Mouse (Mus musculus) cerebellum, adult 11 months (tissue): Measurements from ENCODE around the gene Wnt1.

Experiments
- DNase-seq: peaks from one replicate; pipeline ENCODE4 v3.0.0; 2022

The Wnt1 gene

DNA sequence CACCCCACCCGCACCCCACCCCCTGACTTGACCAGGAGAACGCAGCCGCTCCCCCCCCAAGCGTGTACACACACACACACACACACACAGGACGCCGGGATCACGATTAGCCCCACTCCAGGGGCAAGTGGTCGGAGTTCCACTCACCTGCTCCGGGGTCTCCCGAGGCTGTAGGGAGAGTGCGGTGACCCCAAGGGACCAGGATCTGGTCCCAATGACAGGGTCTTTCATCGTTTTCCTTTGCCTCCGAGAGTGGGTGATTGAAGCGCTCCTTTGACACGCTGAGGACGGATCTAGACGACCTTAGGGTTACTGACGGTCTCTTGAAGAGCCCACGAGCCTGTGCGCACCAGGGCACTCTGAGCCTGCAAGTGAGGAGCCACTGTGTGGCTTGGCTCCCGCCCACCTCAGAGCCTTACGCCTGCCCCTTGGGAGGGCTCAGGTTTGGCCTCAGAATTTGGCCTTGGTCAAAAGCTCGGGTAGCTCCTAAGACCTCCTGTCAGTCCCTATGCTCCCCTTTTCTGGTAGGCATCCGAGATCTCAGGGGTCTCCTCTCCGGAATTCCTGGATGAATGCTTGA lies 11.4 kb upstream of the Wnt1 start:
- DNase-seq: no peak

DNA sequence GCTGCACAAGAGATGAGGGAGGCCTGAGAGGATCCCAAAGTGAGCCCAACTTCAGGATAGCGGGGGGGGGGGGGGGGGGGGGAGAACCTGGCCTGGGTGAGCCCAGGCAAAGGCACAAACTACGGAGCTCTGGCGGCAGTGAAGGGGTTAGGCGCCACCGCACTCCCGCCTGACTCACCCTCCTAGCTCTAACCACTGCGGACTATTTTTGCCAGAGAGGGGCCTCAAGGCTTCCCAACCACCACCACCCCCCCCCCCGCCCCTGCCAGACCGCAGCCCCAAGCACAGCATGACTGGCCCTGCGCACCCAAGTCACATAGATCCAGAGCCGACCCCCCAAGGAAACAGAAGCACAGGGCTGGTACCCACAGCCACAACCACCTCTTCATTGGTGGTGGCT lies 10.9 kb upstream of the Wnt1 start:
- no peak for DNase-seq

DNA sequence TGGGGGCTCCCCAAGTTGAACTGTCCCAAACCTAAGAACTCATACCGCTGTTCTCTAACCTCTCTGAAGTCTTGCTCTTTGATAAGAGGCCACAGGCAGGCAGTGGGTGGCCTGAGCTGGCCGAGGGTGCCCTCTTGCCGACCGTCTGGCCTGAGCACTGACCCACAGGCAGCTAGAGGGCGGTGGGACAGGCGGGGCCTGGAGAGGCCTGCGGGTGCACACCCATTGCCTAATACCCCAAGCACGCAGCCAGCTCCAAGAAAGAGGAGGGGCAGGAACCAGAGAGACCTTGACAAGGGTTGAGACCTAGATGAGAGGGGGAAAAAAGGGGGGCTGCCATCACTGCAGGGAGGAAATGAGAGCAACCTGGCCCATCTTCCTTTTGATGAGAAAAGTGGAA lies 9.6 kb upstream of the Wnt1 start:
- DNase-seq: no peak

DNA sequence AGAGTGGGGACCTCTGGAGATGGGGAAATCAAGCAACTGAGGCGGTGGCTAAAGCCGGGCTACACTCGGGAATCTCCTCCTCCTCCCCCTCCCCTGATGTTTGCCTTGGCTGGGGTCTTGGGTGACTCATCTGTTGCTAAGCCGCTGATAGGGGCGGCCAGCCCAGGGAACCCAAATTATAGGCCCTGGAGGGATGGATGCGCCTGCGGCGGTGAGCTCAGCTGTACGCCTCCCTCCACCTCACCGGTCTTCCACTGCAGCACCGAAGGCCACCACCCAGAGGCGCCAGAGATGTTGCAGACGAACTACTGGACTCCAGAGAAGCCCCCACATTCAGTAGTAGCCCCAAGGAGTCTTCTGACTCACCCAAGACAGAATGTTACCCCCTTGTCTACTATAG lies 9.1 kb upstream of the Wnt1 start:
- no peak for DNase-seq

DNA sequence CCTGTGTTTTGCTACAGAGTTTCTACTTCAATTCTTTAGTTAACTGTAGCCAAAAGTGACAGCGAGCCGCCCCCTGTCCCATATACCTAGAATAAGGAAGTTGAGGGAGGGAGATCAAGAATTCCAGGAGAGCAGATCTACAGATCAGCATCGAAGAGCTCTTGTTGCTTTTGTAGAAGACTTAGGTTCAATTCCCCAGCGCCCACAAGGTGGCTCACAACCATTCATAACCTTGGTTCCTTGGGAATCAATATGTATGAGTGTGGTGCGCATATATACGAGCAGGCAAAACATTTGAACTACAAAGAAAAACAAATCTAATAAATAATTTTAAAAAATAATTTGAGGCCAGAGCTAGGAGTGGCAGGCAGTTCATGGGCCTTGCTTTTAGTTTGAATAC lies 8.5 kb upstream of the Wnt1 start:
- no peak for DNase-seq

DNA sequence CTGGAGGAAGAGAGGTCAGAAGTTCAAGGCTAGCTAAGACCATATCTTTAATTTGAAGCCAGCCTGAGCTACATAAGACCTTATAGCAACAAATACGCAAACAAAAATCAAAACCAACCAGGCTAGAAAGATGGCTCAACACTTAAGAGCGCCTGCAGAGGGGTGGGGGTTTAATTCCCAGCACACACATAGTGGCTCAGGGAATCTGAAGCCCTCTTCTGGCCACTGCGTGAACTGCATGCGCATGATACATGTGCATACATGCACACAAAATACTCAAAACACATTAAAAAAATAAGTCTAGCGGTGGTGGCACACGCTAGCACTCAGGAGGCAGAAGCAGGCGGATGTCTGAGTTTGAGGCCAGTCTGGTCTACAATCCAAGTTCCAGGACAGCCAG lies 3.9 kb upstream of the Wnt1 start:
- DNase-seq: no peak

DNA sequence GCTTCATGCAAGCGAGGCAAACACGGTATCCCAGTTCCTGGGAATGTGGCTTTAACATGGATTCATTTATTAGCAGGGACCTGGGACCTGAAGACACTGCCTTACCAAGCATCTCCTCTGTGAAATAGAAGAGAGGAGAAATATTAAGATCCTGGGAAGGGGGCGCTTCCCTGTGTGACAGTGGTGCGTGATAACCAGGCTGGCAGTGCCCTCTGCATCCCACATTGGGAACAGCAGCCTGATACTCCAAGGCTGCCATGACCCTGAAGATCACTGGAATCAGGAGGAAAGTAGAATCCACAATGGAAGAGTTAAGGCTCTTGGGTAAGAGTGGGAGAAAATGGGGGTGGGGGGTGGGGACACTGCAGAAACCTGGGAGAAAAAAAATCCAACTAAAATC lies 1.7 kb upstream of the Wnt1 start:
- no peak for DNase-seq

DNA sequence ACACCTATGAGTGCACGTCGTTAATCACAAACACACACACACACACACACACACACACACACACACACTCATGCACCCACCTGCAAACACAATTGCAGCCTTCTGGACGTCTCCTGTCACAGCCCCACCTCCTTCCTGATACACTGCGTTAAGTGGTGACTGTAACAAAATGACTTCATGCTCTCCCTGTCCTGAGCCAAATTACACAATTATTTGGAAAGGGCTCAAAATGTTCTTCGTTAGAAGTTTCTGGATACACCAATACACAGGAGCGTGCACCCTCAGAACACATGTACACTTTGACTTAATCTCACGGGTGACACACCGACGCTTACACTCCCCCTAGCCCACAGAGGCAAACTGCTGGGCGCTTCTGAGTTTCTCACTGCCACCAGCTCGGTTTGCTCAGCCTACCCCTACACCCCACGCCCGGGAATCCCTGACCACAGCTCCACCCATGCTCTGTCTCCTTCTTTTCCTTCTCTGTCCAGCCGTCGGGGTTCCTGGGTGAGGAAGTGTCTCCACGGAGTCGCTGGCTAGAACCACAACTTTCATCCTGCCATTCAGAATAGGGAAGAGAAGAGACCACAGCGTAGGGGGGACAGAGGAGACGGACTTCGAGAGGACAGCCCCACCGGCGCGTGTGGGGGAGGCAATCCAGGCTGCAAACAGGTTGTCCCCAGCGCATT lies 541 bp upstream of the Wnt1 start:
- DNase-seq: no peak

DNA sequence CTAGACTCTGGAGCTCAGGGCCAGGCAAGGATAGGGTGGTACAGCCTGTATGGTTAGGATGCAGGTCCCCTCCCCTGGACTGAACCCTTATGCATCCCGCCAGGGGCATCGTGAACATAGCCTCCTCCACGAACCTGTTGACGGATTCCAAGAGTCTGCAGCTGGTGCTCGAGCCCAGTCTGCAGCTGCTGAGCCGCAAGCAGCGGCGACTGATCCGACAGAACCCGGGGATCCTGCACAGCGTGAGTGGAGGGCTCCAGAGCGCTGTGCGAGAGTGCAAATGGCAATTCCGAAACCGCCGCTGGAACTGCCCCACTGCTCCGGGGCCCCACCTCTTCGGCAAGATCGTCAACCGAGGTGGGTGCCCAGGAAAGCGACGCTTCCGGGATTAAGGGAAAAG lies 1.1 kb downstream of the Wnt1 start:
- DNase-seq: no peak

DNA sequence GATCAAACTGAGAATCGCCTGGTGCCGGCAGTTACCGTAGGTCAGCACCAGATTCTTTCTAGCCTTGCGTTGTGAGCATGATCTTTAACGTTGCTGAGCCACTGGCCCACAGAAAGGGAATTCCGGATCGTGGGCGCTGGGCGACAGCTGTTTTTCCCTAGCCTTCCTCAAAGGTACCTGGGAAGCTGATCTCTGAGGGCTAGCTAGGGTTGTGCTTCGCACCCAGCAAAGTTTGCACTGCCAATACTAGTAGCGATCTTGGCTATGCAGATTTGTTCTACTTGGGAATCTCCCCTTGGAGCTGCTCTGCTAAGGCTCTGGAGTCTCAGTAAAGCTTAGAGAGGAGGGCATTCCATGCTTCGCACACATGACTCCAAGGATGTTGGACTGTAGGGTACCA lies 1.6 kb downstream of the Wnt1 start:
- no peak for DNase-seq

DNA sequence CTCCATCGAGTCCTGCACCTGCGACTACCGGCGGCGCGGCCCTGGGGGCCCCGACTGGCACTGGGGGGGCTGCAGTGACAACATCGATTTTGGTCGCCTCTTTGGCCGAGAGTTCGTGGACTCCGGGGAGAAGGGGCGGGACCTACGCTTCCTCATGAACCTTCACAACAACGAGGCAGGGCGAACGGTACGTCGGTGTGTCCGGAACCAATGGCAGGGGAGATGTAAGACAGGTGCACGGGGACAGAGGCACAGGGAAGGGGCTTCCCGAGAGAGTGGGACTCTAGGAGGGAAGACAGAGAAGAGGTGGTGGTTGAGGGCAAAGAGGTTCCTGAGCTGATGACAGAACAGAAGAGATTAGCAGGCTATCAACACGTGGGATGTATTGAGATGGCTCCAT lies 2.1 kb downstream of the Wnt1 start:
- no peak for DNase-seq

DNA sequence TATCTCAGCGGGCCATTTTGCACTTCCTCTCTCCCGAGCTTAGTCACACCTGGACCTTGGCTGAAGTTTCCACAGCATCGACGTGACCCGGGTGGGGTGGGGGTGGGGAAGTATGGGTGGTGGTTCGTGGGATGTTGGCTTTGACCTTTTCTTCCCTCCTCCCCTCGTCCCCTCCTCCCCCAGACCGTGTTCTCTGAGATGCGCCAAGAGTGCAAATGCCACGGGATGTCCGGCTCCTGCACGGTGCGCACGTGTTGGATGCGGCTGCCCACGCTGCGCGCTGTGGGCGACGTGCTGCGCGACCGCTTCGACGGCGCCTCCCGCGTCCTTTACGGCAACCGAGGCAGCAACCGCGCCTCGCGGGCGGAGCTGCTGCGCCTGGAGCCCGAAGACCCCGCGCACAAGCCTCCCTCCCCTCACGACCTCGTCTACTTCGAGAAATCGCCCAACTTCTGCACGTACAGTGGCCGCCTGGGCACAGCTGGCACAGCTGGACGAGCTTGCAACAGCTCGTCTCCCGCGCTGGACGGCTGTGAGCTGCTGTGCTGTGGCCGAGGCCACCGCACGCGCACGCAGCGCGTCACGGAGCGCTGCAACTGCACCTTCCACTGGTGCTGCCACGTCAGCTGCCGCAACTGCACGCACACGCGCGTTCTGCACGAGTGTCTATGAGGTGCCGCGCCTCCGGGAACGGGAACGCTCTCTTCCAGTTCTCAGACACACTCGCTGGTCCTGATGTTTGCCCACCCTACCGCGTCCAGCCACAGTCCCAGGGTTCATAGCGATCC lies 2.8 kb downstream of the Wnt1 start:
- DNase-seq: no peak

DNA sequence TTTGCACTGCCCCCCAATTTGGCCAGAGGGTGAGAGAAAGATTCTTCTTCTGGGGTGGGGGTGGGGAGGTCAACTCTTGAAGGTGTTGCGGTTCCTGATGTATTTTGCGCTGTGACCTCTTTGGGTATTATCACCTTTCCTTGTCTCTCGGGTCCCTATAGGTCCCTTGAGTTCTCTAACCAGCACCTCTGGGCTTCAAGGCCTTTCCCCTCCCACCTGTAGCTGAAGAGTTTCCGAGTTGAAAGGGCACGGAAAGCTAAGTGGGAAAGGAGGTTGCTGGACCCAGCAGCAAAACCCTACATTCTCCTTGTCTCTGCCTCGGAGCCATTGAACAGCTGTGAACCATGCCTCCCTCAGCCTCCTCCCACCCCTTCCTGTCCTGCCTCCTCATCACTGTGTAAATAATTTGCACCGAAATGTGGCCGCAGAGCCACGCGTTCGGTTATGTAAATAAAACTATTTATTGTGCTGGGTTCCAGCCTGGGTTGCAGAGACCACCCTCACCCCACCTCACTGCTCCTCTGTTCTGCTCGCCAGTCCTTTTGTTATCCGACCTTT lies 3.6 kb downstream of the Wnt1 start:
- DNase-seq: no peak

DNA sequence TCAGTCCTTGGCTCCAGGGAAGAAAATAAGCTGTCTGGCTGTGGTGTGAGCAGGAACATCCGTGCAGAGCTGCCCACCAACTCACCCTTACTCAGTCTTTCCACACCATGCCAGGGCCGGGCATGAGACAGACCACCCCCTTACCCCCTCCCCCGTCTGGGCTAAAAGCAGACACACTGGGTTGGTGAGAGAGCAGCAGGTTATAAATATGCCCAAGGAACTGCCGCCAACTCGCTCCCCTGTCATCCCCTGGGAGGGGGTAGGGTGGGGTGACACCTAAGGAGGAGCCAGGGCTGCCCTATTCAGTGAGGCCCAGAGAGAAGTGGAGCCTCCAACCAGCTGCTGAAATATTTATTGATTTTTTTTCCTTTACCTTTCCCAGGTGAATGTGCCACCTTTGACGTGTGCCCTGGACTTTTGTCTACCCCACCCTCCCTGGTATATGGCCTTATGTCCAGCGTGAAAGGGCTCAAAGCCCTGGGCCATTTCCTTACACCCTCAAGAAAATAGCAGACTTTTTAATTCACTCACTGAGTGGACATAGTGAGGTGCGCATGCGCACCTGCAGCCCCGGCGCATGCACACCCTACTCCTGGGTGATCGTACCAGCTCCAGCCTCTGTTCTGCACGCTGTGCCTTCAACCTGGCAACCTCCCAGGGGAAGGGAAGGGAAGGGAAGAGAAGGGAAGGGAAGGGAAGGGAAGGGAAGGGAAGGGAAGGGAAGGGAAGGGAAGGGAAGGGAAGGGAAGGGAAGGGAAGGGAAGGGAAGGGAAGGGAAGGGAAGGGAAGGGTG lies 7.3 kb downstream of the Wnt1 start:
- DNase-seq: no peak

DNA sequence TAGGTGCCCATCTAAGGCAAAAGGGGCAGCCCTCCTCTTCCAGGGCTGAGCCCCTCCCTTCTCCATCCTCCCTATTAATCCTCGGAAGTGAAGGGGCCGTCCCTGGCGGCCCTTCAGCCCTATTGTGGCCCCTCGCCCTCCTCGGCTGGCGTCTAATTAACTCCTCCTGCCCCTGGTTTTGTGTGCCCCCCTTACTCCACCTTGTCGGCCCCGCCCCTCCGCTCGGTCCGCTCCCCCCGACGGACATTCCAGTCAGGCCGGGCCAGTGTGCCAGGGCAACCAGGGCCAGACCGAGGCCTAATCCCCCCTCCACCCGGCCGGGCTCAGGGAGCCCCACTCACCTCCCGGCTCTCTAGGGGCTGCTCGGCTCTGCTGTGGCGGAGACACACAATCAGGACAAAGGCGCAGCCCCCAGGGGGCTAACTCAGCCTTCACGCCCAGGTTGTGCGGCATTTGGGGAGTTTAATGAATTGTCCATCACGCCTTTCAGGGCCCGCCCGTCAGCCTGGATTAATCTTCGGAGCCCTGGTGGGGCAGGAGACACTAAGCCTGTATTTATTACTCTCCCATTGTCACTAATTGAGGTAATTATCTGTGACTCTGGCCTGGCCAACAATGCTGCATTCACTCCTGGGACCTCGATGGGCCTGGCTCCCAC lies 8.3 kb downstream of the Wnt1 start:
- no peak for DNase-seq

DNA sequence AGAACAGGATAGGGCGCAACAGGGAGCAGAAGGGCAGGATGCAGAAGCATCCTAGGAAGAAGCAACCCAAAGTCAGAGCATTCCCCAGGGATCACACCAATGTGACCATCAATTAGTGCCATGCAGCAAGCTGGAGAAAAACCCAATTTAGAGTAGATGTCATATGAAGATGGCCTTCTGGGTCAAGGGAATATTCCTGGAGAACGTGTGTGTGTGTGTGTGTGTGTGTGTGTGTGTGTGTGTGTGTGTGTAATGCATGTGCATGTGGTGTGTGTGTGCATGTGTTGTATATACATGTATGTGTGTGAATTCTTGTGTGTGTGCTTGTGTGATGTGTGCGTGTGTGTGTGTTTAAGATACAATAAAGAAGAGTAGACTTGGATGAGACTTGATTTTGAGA lies 9.2 kb downstream of the Wnt1 start:
- DNase-seq: no peak

DNA sequence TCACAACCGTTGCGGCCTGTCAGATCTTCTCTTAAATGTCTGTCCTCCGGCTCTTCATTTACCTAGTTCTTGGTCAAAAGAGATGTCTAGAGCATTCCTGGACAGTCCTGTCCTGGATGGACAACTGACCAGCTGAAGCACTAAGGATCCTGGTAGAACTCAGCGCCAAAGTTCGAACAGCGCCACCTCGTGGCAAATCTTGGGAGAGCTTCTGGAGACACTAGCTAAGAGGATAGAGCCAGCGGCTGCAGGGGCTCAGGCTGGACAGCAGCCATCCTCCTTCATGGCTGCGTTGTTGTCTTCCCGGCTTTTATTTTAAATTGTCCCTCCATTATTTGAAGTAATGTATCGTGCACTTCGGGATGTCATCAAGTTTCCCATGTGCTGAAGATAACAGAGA lies 9.7 kb downstream of the Wnt1 start:
- peak; percentile 65 for DNase-seq

DNA sequence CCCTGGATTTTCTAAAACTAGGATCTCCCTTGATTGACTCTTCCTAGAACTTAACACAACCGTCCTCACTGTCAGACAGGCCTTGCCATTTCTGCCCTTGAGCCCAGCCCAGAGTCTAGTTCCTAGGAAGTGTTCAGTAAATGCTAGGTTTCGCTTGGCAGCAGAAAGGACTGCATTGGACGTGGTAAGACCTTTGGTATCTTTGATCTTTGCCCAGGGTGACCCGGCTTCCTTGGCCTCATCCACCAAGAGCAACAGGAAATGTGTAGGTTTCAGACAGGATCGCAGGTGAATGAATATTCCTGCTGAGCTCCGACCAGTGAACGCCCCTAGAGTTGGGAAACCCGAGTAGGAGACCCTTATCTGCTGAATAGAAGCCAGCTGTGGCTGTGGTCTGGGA lies 13.3 kb downstream of the Wnt1 start:
- no peak for DNase-seq

DNA sequence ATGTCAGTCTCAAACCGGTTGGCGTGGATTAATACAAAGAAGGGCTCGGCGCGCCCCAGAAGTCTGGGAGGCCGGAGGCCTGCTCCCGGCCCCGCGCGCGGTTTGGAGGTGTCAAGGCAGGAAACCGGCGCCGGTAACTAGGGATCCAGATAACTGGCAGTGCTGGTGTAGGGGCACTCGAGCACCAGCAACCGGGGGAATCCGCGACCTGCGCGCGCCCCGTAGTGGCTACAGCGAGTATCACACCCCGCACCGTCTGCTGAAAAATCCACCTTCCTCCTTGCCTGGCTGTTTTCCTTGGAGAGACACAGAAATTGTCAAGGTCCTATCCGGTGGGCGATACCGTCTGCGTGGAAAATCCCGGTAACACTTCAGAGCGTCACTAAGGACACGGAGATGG lies 14.4 kb downstream of the Wnt1 start:
- DNase-seq: peak; percentile 80

DNA sequence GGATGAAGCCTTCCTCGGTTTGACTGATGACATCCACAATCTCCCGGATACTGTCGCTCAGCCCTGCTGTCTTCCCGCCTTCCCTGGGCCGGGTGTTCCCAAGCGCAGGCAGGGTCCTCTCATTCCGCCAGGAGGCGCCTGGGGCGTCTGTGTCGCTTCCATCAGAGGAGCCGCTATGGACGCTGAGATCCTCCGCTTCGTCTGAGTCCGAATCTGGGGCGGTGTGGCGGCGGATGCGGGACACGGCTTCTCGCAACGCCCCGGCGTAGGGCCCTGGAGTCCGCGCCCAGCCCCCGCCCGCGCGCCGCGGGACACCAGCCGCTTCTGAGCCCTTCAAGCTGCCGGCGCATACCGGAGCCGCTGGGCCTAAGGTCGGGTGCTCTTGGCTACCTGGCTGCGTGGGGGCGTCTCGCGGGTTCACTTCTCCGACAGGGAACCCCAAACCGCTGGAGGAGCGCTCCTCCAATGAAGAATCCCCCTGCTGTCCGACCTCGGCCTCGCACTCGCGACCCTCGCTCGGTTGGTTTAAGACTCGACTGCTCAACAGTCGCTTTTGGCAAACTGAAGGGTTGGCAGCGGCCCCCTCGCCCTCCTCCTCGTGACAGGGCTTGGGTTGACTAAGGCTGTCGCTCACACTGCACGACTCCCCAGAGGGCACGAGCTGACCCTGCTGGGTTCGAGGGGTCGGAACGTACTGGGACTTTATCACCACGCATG lies 15.8 kb downstream of the Wnt1 start:
- DNase-seq: peak; percentile 40

DNA sequence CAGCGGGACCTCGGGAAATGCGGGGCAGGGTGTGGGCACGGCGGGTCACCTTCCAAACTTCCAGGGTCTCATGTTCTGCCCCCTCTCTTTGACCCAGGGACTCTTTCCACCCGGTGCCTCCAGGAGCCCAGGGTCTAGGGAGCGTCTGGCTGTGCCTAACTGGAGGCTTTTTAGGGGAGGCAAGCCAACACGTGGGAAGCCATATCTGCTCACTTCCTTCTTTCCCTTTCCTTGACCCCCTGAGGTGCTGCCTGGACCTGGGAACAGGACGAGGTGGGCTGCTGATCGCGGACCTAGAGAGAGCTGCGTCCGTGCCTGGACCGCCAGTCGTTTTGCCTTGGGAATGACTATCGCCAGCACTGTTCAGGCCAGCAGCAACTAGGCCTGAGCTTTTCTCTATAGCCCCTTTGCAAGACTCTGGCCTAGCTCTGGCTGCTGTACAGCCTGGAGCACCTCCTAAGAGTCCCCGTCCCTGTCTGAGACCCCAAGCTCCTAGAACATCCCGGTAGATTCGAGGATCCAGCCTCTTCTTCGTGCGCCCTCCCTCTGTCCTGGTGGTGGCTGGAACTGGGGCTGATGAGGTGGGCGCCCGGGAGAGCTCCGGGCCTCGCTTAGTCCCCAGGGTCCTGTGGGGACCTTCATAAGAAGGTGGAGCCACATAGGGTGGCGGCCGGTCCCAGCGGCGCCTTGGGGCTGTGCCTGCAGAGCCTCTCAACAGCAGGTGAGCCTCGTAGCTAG lies 16.6 kb downstream of the Wnt1 start:
- no peak for DNase-seq
